Mouse (Mus musculus): ENCODE measurements around the gene Ccdc110. TPM values are rescaled to one million over a fixed set of nuclear protein-coding genes. Genes with fewer than 3 reads are reported as not detected.

The Ccdc110 gene
- polyA plus RNA-seq, 1 experiment from 2014 or later = 0.29 TPM

GRCm38 (mm10) chr8:45990631-45991310 lies 56.4 kb downstream of the Ccdc110 start:
- no peak overlapping the region for H3K27ac ChIP-seq (replicated peaks; ENCODE audit: low read depth, low read length)
- H3K4me3 ChIP-seq (replicated peaks; ENCODE audit: low read depth, low read length) = no peak overlapping the region
- H3K9ac ChIP-seq (replicated peaks; ENCODE audit: low read length) = no peak overlapping the region
- H3K4me2 ChIP-seq (ENCODE audit: low read length) = no peak overlapping the region
- no peak for ATAC-seq (ENCODE audit: low FRiP score, low TSS enrichment)
- no peaks in the 10 kb centered on the region for H3K27me3 ChIP-seq (ENCODE audit: control insufficient read depth, insufficient read depth, low read length)
- H3K36me3 ChIP-seq (ENCODE audit: control insufficient read depth, insufficient read depth, low read length) = peaks cover 28% of the 10 kb centered on the region
- no peaks in the 10 kb centered on the region for H3K9me3 ChIP-seq (ENCODE audit: control insufficient read depth, low read length)
- WGBS = 92% methylated on average over 4 of the region's 4 CpGs
- no peak for DNase-seq
- H3K4me1 ChIP-seq (ENCODE audit: control insufficient read depth, insufficient read depth, low read length) = no peaks in the 10 kb centered on the region

Other genes with a start within 250 kb of the Ccdc110 start
- gene Pdlim3, start 49.2 kb upstream of the Ccdc110 start, polyA plus RNA-seq (2014; fragmentation: Nextera tagmentation; extraction: Ambion mirVana) = 30.5 and 30.7 TPM in 2 replicates
- gene 1700029J07Rik, start 40.6 kb downstream of the Ccdc110 start, polyA plus RNA-seq (2014; fragmentation: Nextera tagmentation; extraction: Ambion mirVana) = 4.0 and 4.5 TPM in 2 replicates
- gene Ufsp2, start 40.9 kb downstream of the Ccdc110 start, polyA plus RNA-seq (2014; fragmentation: Nextera tagmentation; extraction: Ambion mirVana) = 58.6 and 62.9 TPM in 2 replicates
- gene Lrp2bp, start 64.7 kb downstream of the Ccdc110 start, polyA plus RNA-seq (2014; fragmentation: Nextera tagmentation; extraction: Ambion mirVana) = 0.86 and 0.91 TPM in 2 replicates
- gene Ankrd37, start 71.1 kb downstream of the Ccdc110 start, polyA plus RNA-seq (2014; fragmentation: Nextera tagmentation; extraction: Ambion mirVana) = 37.5 and 43.6 TPM in 2 replicates
- 26.2 and 30.6 TPM in 2 replicates for gene Cfap97, start 217.2 kb downstream of the Ccdc110 start, polyA plus RNA-seq (2014; fragmentation: Nextera tagmentation; extraction: Ambion mirVana)
- 14.0 and 16.0 TPM in 2 replicates for gene Snx25, start 217.5 kb downstream of the Ccdc110 start, polyA plus RNA-seq (2014; fragmentation: Nextera tagmentation; extraction: Ambion mirVana)

Data from midbrain, embryonic 14.5 days (tissue).